Mouse (Mus musculus) kidney, adult 2 months (tissue): ENCODE data around the gene Tll2. TPM values are rescaled to one million over a fixed set of nuclear protein-coding genes. Genes with fewer than 3 reads are reported as not detected.
A peak's percentile ranks its signal among the peaks of the same experiment; 100 is the strongest.

Source experiments
- DNase-seq: peaks from one replicate; pipeline ENCODE4 v3.0.0; 2021
- H3K27ac ChIP-seq: fragments of 200-500 bp; 2 replicates; pipeline ENCODE4 v1.5.1; 2012; ENCODE audit warnings: low read depth, low read length, control low read depth, inconsistent platforms; ENCODE audit not compliant: insufficient read depth
- H3K27me3 ChIP-seq: fragments of 200-500 bp; replicated peaks from 2 replicates; pipeline ENCODE4 v1.6.1; 2012; ENCODE audit warnings: mild to moderate bottlenecking, moderate library complexity, low read length, inconsistent platforms; ENCODE audit not compliant: control insufficient read depth, insufficient read depth
- H3K36me3 ChIP-seq: fragments of 200-500 bp; 2 replicates; pipeline ENCODE4 v1.6.1; 2012; ENCODE audit warnings: mild to moderate bottlenecking, moderate library complexity, low read length, inconsistent platforms; ENCODE audit not compliant: control insufficient read depth, insufficient read depth
- H3K4me1 ChIP-seq: fragments of 200-500 bp; 2 replicates; pipeline ENCODE4 v1.6.1; 2011; ENCODE audit warnings: low read length; ENCODE audit not compliant: control insufficient read depth, insufficient read depth
- H3K4me3 ChIP-seq: fragments of 200-500 bp; 2 replicates; pipeline ENCODE4 v1.5.1; 2011; ENCODE audit warnings: mild to moderate bottlenecking, low read depth, low read length, control low read depth; ENCODE audit not compliant: insufficient read depth
- CTCF ChIP-seq: fragments of 200-500 bp; conservative IDR thresholded peaks from 2 replicates; pipeline ENCODE4 v1.5.1; 2011; ENCODE audit warnings: low read depth, mild to moderate bottlenecking, control low read depth, low read length, moderate library complexity, mixed read lengths; ENCODE audit not compliant: insufficient read depth, insufficient read length
- POLR2A ChIP-seq: fragments of 200-500 bp; IDR thresholded peaks from one replicate; pipeline ENCODE4 v1.6.1; 2011; ENCODE audit warnings: low read depth, low read length, control low read depth
- WGBS: fragments of 180-500 bp; shearing (Covaris S2); methylation state at CpG from one replicate; pipeline ENCODE4 v1.1.7; 2018; 5-methylcytosine and 5-hydroxymethylcytosine counted together
- polyA plus RNA-seq: library from polyadenylated mRNA; depleted of rRNA; stranded (reverse); fragments of >200 nt; gene quantifications from 2 replicates; pipeline ENCODE4 v1.2.3, GENCODE M21; 2012; rRNA removed

The Tll2 gene
- 0.03 TPM in 1 of 2 replicates, not detected in the other for polyA plus RNA-seq

DNA sequence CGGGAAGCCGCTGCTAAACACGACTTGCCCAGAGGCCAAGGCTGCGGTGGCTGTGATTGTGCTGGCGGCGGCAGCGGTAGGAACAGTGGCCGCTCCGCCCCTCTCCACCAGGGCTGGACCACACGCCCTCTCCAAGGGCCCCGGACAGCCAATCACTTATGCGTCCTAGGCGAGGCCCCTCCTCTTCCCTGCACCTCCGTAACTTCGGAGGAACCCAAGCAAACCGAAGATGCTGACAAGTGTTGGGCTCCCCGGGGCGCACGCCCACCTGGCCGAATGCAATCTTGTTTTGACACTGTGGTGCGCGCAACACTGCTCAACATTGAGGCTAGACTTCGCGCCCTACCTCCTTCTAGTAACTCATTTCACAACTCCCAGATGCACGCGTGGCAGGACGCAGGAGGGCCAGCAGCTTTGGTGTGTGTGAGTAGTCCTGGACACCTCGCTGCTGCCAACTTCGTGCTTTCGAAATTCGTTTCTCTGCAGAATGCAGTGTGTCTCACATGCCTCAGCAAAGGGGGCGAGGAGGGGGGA lies at the start of gene Tll2:
Gene Tll2 (minus strand): TSS at position 25 of the 534 bp plus-strand sequence.
- Histone ChIP-seq H3K36me3 (no peaks in the 10 kb centered on the region), H3K27me3 (no peaks in the 10 kb centered on the region), H3K27ac (no peak within 1 kb of the TSS), H3K4me1 (no peaks in the 10 kb centered on the region), H3K4me3 (no peak within 1 kb of the TSS)
- WGBS, result 1% methylated on average over 32 of the region's 32 CpGs
- TF ChIP-seq CTCF, result no peak
- no peak for TF ChIP-seq POLR2A
- peak; percentile 47 for DNase-seq

DNA sequence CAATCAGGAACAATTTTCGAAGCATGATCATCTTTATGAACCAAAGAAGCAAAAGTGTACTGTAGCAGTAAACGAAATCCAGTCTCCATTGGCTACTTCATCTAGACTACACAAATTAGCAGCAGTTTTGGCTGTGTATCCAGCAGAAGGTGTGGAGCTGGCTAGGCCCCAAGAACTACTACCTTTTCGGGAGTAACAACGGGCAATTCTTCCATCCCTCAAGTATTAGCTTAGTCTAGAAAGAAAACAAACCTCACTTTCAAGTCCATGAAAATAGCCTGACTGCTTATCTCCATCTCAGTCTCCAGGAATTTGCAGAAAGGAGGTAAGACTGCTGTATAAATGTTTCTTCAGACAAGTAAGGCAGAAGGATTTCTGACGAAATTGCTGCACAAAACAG lies 47.9 kb upstream of the Tll2 start:
- 61% methylated on average over 5 of the region's 5 CpGs for WGBS
- no peak for TF ChIP-seq CTCF
- no peak for TF ChIP-seq POLR2A
- no peaks in the 10 kb centered on the region for H3K27me3 ChIP-seq
- no peak for DNase-seq
- peaks cover 15% of the 10 kb centered on the region; the same call in 1 of the 2 replicates for H3K4me1 ChIP-seq
- no peak overlapping the region for H3K27ac ChIP-seq
- no peaks in the 10 kb centered on the region; the same call in 1 of the 2 replicates for H3K36me3 ChIP-seq
- H3K4me3 ChIP-seq, result no peak overlapping the region

DNA sequence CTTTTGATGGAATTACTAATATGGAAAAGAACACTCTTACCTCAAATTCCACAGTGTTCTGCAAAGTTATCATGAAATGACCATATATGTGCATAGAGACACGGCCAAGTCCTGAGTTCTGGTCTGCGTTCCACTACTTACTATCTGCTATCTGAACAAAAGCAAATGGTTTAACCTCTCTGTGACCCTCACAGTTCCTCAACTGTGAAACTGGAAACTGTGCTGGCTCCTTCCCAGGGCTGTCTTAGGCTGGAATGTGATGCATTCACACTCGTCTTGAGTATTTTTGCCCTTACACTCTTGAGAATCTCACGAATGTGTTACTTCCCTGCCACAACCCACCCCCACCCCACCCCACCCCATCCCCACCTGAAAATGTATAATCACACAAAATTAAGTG lies 42.3 kb upstream of the Tll2 start:
- Histone ChIP-seq H3K4me3 (no peak overlapping the region), H3K4me1 (peaks cover 3% of the 10 kb centered on the region; the same call in 1 of the 2 replicates), H3K27ac (no peak overlapping the region), H3K27me3 (no peaks in the 10 kb centered on the region), H3K36me3 (peaks cover 2% of the 10 kb centered on the region)
- 14% methylated on average over 4 of the region's 4 CpGs for WGBS
- DNase-seq, result peak; percentile 35
- no peak for TF ChIP-seq POLR2A
- no peak for TF ChIP-seq CTCF

DNA sequence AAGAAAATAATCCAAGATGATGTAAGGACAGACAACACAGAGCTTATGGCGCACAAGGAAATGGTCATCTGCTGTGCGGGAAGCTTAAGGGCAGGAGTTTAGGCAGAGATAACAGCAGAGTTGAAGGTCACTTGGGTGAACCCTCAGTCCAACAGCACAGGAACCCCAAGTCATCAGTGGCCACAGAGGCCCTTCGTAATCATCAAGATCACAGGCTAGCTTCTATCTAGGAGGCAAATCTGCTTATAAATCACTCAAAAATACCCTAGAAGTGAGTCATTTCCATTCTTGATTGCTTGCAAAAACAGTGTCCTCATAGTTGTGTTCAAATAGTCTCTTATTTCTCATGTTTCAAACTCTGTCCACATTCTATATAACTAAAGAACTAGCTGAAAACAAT lies 41.6 kb upstream of the Tll2 start:
- Histone ChIP-seq H3K36me3 (peaks cover 2% of the 10 kb centered on the region), H3K4me3 (no peak overlapping the region), H3K4me1 (peaks cover 3% of the 10 kb centered on the region; the same call in 1 of the 2 replicates), H3K27ac (no peak overlapping the region), H3K27me3 (no peaks in the 10 kb centered on the region)
- no peak for TF ChIP-seq POLR2A
- no peak for TF ChIP-seq CTCF
- DNase-seq, result no peak
- WGBS, result 83% methylated on average over 3 of the region's 3 CpGs

DNA sequence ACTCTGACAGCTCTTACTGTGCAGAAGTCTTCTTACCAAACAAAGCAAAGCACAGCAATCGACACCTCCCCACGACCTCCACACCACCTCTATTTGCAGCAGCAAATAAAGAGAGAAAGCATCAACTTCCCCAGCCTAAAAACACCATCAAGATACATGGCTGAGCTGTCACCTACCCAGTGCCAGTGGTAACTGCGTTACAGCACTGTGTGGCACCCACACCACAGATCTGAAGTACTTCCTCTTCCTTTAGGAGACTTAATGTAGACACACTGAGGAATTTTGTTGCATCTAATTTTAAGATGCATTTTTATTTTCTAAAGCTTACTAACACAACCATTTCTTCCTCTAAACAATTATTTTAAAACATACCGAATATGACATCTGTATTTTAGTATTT lies 39.6 kb upstream of the Tll2 start:
- H3K36me3 ChIP-seq, result peaks cover 4% of the 10 kb centered on the region
- WGBS, result 76% methylated on average over 4 of the region's 4 CpGs
- peaks cover 3% of the 10 kb centered on the region; the same call in 1 of the 2 replicates for H3K4me1 ChIP-seq
- no peak overlapping the region for H3K27ac ChIP-seq
- H3K27me3 ChIP-seq, result no peaks in the 10 kb centered on the region
- TF ChIP-seq POLR2A (no peak), CTCF (no peak)
- no peak overlapping the region for H3K4me3 ChIP-seq
- no peak for DNase-seq

DNA sequence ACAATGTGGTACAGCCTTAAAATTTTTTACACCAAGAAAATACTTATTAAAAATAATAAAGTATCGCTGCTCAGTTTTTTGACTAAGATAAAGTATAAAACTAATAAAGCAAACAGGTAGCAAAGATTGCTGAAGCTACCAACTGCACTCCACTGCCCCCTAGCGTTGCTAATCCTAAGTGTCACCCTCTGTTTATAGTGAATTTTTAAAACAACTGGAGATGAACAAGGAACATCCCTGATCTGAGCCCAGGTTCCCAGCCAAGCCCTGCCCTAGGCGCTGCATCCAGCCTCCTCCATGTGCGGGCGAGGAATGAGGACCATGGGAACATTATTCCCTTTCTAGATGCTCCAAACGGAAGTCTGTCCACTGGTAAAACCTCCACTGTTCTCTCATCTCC lies 37.9 kb upstream of the Tll2 start:
- TF ChIP-seq CTCF (peak; percentile 29; the same call in 1 of the 2 replicates), POLR2A (no peak)
- peak; percentile 52 for DNase-seq
- H3K27ac ChIP-seq, result no peak overlapping the region
- WGBS, result 68% methylated on average over 6 of the region's 6 CpGs
- peaks cover 3% of the 10 kb centered on the region; the same call in 1 of the 2 replicates for H3K4me1 ChIP-seq
- H3K27me3 ChIP-seq, result no peaks in the 10 kb centered on the region
- peaks cover 6% of the 10 kb centered on the region for H3K36me3 ChIP-seq
- no peak overlapping the region for H3K4me3 ChIP-seq

DNA sequence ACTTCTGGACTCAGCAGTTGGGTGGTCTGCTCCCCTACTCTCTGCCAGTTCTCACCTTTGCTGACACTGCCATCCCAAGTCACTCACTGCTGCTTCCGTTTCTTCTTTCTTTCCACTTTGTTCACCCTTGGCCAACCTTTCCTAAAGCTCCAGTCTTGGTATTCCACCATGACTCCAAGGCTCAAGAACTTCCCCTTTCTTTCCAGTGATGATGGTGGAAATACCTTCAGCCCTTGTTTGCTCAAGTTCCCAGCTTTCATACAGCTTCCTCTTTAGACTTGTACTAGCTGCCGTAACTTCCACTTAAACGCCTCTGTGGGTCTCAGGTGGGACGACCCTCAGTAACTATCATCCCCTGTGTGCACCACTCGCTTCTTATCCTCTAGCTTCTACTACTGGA lies 35.4 kb upstream of the Tll2 start:
- Histone ChIP-seq H3K27ac (no peak overlapping the region), H3K4me3 (no peak overlapping the region), H3K27me3 (no peaks in the 10 kb centered on the region), H3K36me3 (peaks cover 9% of the 10 kb centered on the region), H3K4me1 (no peaks in the 10 kb centered on the region)
- WGBS, result 85% methylated on average over 5 of the region's 5 CpGs
- TF ChIP-seq POLR2A (no peak), CTCF (no peak)
- DNase-seq, result no peak
